In the genomic region with DNA sequence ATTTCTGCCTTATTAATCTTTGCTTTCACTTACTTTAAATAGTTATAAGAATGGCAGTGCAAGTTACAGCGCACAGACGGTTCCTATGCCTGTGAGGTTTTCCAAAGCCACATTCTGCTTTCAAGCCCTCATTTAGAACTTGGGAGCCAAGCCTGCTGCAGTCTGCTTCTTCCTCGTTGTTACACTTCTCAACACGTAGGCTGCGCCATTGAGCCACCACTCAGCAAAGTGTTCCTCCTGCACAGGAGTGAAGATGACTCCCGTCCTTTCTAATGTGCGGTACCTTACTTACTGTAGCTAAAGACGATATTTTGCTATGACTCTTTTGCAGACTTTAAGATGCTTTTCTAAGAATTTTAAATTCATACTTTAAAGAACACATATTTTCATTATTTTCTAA, we compare ENCODE assay signal across 8 mouse cellular contexts.
DNase-seq lines count a peak whose midpoint lies in the region; ATAC-seq and TF ChIP-seq lines count a peak whose summit lies in the region.

No protein-coding gene starts in this region.

- no peak for ATAC-seq in Patski
- peak; percentile 67 for ATAC-seq in granulocyte monocyte progenitor cell, adult 5-6 weeks (replicated peaks; ENCODE audit: poor library complexity, severe bottlenecking)
- no peak for ATAC-seq in limb, embryonic 14.5 days (ENCODE audit: low FRiP score, low read depth)
- ATAC-seq in neural tube, embryonic 15.5 days (ENCODE audit: low FRiP score) = 0 out of 2 replicates have a peak, but pooled peaks have one; percentile 47

- H3K27ac ChIP-seq in left cerebral cortex, adult 2 months = no peak overlapping the region
- H3K27ac ChIP-seq in limb, embryonic 14.5 days (replicated peaks; ENCODE audit: low read depth, low read length) = no peak overlapping the region
- no peak overlapping the region for H3K27ac ChIP-seq in neural tube, embryonic 15.5 days (replicated peaks)

- CTCF ChIA-PET in Patski (lab: Charles Lee) = interaction anchor here (0.6 to 0.8 kb wide), 2 partner anchors 9 to 719 kb away, joined by 3 read pairs; no protein-coding TSS in a partner anchor

- TF ChIP-seq POLR2A in limb, embryonic 14.5 days (IDR thresholded peaks at IDR 0.05; ENCODE audit: borderline replicate concordance, extremely low read depth, insufficient read depth, insufficient read length) = no peak

- peak; percentile 67 for TF ChIP-seq CTCF in left cerebral cortex, adult 2 months (IDR thresholded peaks at IDR 0.05)
- peak; percentile 93 for TF ChIP-seq CTCF in Patski (IDR thresholded peaks at IDR 0.05)

- POLR2A ChIA-PET in Patski (lab: Charles Lee) = no interaction called here

- H3K4me1 ChIP-seq in limb, embryonic 14.5 days (ENCODE audit: control insufficient read depth, insufficient read depth, low read length) = no peaks in the 10 kb centered on the region
- H3K4me1 ChIP-seq in neural tube, embryonic 15.5 days = no peaks in the 10 kb centered on the region; the same call in 1 of the 2 replicates

- no peaks in the 10 kb centered on the region for H3K36me3 ChIP-seq in limb, embryonic 14.5 days (ENCODE audit: control insufficient read depth, insufficient read depth, low read length)
- no peaks in the 10 kb centered on the region for H3K36me3 ChIP-seq in neural tube, embryonic 15.5 days

- DNase-seq in left cerebral cortex, adult 2 months (ENCODE audit: extremely low spot score in 1 of 2, low spot score in 2 of 2) = peak; percentile 37 to 40
- no peak for DNase-seq in left cerebral cortex, adult 11 months (ENCODE audit: low spot score)
- DNase-seq in Patski (ENCODE audit: low read depth, low spot score) = peak; percentile 6
- DNase-seq in c-Kit-positive CD71-positive TER-119-positive erythroid progenitor cells, embryonic 14.5 days (ENCODE audit: low spot score) = peak; percentile 14
- DNase-seq in limb, embryonic 14.5 days (ENCODE audit: low spot score) = peak; percentile 68
- no peak for DNase-seq in layer of hippocampus, adult 11-12 months (ENCODE audit: low spot score)

- H3K4me2 ChIP-seq in limb, embryonic 14.5 days (replicated peaks; ENCODE audit: low read depth, low read length, severe bottlenecking) = no peak overlapping the region
- H3K4me2 ChIP-seq in neural tube, embryonic 15.5 days = no peak overlapping the region

- H3K9me3 ChIP-seq in limb, embryonic 14.5 days (ENCODE audit: control insufficient read depth, low read length) = no peaks in the 10 kb centered on the region
- no peaks in the 10 kb centered on the region for H3K9me3 ChIP-seq in neural tube, embryonic 15.5 days (replicated peaks)

- intact Hi-C loops in left cerebral cortex, adult 2 months (cut with DNase I) = loop anchor here (5.0 to 10.0 kb wide), 2 partner anchors 461 to 718 kb away; no protein-coding TSS in a partner anchor

- WGBS in limb, embryonic 14.5 days = 39% methylated on average over 8 of the region's 8 CpGs
- WGBS in neural tube, embryonic 15.5 days = 33% methylated on average over 8 of the region's 8 CpGs

- no peak overlapping the region for H3K9ac ChIP-seq in limb, embryonic 14.5 days (ENCODE audit: low read depth, low read length, severe bottlenecking)
- H3K9ac ChIP-seq in neural tube, embryonic 15.5 days (replicated peaks) = no peak overlapping the region

- in situ Hi-C loops in Patski (cut with MboI; ENCODE audit: low pct_unique_long_range_greater_than_20kb) = loop anchor here (10.0 kb wide), 3 partner anchors 301 to 721 kb away; no protein-coding TSS in a partner anchor

- no peaks in the 10 kb centered on the region for H3K27me3 ChIP-seq in Patski
- H3K27me3 ChIP-seq in limb, embryonic 14.5 days (ENCODE audit: control insufficient read depth, insufficient read depth, low read length) = no peaks in the 10 kb centered on the region
- no peaks in the 10 kb centered on the region for H3K27me3 ChIP-seq in neural tube, embryonic 15.5 days (replicated peaks)

- no peak overlapping the region for H3K4me3 ChIP-seq in left cerebral cortex, adult 2 months
- H3K4me3 ChIP-seq in limb, embryonic 14.5 days (replicated peaks; ENCODE audit: low read length) = no peak overlapping the region
- no peak overlapping the region for H3K4me3 ChIP-seq in neural tube, embryonic 15.5 days (replicated peaks)

Comparison
In these comparisons a context has a peak if more than half of its experiments do, and no peak if none do; other contexts are left out.
1. DNase-seq: peak in left cerebral cortex, adult 2 months (2 of 2), Patski (single experiment), c-Kit-positive CD71-positive TER-119-positive erythroid progenitor cells, embryonic 14.5 days (single experiment) and limb, embryonic 14.5 days (single experiment); none in left cerebral cortex, adult 11 months (single experiment) and layer of hippocampus, adult 11-12 months (single experiment).
2. ATAC-seq: peak in granulocyte monocyte progenitor cell, adult 5-6 weeks (single experiment) and neural tube, embryonic 15.5 days (single experiment); none in Patski (single experiment) and limb, embryonic 14.5 days (single experiment).